Mouse (Mus musculus) heart, postnatal 0 days (tissue): ENCODE results near the gene Eif3c. TPM values are rescaled to one million over a fixed set of nuclear protein-coding genes. Genes with fewer than 3 reads are reported as not detected.
A peak's percentile ranks its signal among the peaks of the same experiment; 100 is the strongest.

ENCODE experiments used
- ATAC-seq: fragments of 200-750 bp; cut with Nextera tagmentation; 2 replicates; pipeline ENCODE4 v1.8.0; 2017; ENCODE audit warnings: low read depth, moderate number of reproducible peaks, moderate library complexity; ENCODE audit not compliant: insufficient read depth
- DNase-seq: peaks from one replicate; pipeline ENCODE4 v3.0.0-alpha.2; 2016; ENCODE audit warnings: low spot score
- H3K27ac ChIP-seq: fragments of 300-500 bp; sonication (generic); 2 replicates; pipeline ENCODE4 v1.5.1; 2014; ENCODE audit warnings: low read depth, mild to moderate bottlenecking
- H3K27me3 ChIP-seq: fragments of 300-500 bp; sonication (generic); 2 replicates; pipeline ENCODE4 v1.6.1; 2014; ENCODE audit warnings: low read length, mixed read lengths; ENCODE audit not compliant: control insufficient read depth, insufficient read depth
- H3K36me3 ChIP-seq: fragments of 300-500 bp; sonication (generic); replicated peaks from 2 replicates; pipeline ENCODE4 v1.6.1; 2014; ENCODE audit warnings: low read length, mixed read lengths; ENCODE audit not compliant: control insufficient read depth, insufficient read depth
- H3K4me1 ChIP-seq: fragments of 300-500 bp; sonication (generic); 2 replicates; pipeline ENCODE4 v1.6.1; 2014; ENCODE audit warnings: antibody characterized with exemption; ENCODE audit not compliant: control insufficient read depth, insufficient read depth
- H3K4me2 ChIP-seq: fragments of 300-500 bp; sonication (generic); 2 replicates; pipeline ENCODE4 v1.6.1; 2014; ENCODE audit warnings: low read depth, mild to moderate bottlenecking, low read length, moderate library complexity
- H3K4me3 ChIP-seq: fragments of 300-500 bp; sonication (generic); 2 replicates; pipeline ENCODE4 v1.5.1; 2014; ENCODE audit warnings: low read depth, low read length
- H3K9ac ChIP-seq: fragments of 300-500 bp; sonication (generic); replicated peaks from 2 replicates; pipeline ENCODE4 v1.6.1; 2014; ENCODE audit warnings: low read depth, low read length, mixed read lengths
- H3K9me3 ChIP-seq: fragments of 300-500 bp; sonication (generic); replicated peaks from 2 replicates; pipeline ENCODE4 v1.6.1; 2016; ENCODE audit warnings: low read length; ENCODE audit not compliant: control insufficient read depth
- CTCF ChIP-seq: IDR thresholded peaks from 2 replicates; pipeline ENCODE4 v1.5.1; 2016; ENCODE audit warnings: antibody characterized with exemption, control low read depth, low read depth
- EP300 ChIP-seq: IDR thresholded peaks from 2 replicates; pipeline ENCODE4 v1.6.1; 2016; ENCODE audit warnings: antibody characterized with exemption, low read depth
- WGBS: fragments of 180-500 bp; shearing (Covaris S2); extraction: QIAGEN DNeasy Blood & Tissue Kit; methylation state at CpG from one replicate; pipeline ENCODE4 v1.1.7; 2014; 5-methylcytosine and 5-hydroxymethylcytosine counted together
- polyA plus RNA-seq: library from polyadenylated mRNA; unstranded; fragments of >200 nt; fragmentation: Nextera tagmentation; extraction: Ambion mirVana; gene quantifications from 2 replicates; pipeline ENCODE4 v1.2.1, GENCODE M21; 2015
- total RNA-seq: library from RNA; depleted of rRNA; stranded (reverse); fragments of >200 nt; gene quantifications from 2 replicates; pipeline ENCODE4 v1.2.3, GENCODE M21; 2014; ENCODE audit warnings: low replicate concordance

Gene Eif3c
- total and polyA plus RNA-seq, 2 experiments from 2014 or later: 103 to 114 TPM

- no peaks in the 10 kb centered on the region for H3K36me3 ChIP-seq
- no peak for DNase-seq
- H3K27me3 ChIP-seq: no peaks in the 10 kb centered on the region
- H3K9ac ChIP-seq: no peak overlapping the region
- no peaks in the 10 kb centered on the region for H3K9me3 ChIP-seq
- no peak overlapping the region for H3K27ac ChIP-seq
- no peak overlapping the region for H3K4me3 ChIP-seq
- no peak for ATAC-seq
- WGBS: 34% methylated on average over 8 of the region's 8 CpGs
- no peak for TF ChIP-seq EP300
- no peak for TF ChIP-seq CTCF
- peaks cover 9% of the 10 kb centered on the region; the same call in 1 of the 2 replicates for H3K4me1 ChIP-seq
- H3K4me2 ChIP-seq: no peak overlapping the region
Observed at GRCm38 (mm10) chr7:126586839-126587238, 20.6 kb upstream of the Eif3c start.

DNA sequence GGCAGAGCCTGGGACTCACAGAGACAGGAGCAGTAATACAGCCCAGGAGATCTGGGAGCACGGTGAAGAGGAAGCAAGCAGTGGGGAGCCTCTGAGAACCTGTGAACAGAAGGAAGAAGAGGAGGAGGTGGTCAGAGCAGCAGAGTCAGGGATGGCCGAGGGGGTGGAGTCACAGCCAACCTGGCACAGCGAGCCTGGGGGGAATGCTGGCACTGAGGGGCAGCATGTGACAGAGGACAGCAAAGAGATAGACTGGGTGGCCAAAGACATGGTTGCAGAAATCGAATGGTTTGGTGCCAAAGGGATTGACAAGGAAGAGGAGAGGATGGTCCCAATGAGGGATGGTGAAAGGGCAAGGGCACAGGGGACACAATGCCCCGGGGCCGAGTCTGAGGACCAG lies 19.5 kb upstream of the Eif3c start, which contains the start of gene Cln3:
Cln3 (minus strand) TSS at position 101 of the 400 bp plus-strand sequence.
- no peaks in the 10 kb centered on the region for H3K9me3 ChIP-seq
- DNase-seq: no peak
- no peak within 1 kb of the TSS for H3K4me2 ChIP-seq
- ATAC-seq: no peak
- no peak within 1 kb of the TSS for H3K4me3 ChIP-seq
- peaks cover 9% of the 10 kb centered on the region; the same call in 1 of the 2 replicates for H3K4me1 ChIP-seq
- no peak within 1 kb of the TSS for H3K9ac ChIP-seq
- TF ChIP-seq CTCF: no peak
- TF ChIP-seq EP300: no peak
- WGBS: 64% methylated on average over 6 of the region's 6 CpGs
- H3K36me3 ChIP-seq: no peaks in the 10 kb centered on the region
- H3K27me3 ChIP-seq: no peaks in the 10 kb centered on the region
- H3K27ac ChIP-seq: no peak within 1 kb of the TSS

- Histone ChIP-seq H3K4me2 (peak within 1 kb of the TSS; percentile 86), H3K27ac (no peak within 1 kb of the TSS), H3K4me1 (peaks cover 9% of the 10 kb centered on the region; the same call in 1 of the 2 replicates), H3K9me3 (no peaks in the 10 kb centered on the region), H3K9ac (no peak within 1 kb of the TSS), H3K27me3 (no peaks in the 10 kb centered on the region), H3K36me3 (0 out of 2 replicates have a peak, but pooled peaks cover 5% of the 10 kb centered on the region), H3K4me3 (peak within 1 kb of the TSS; percentile 67)
- ATAC-seq (no peak), DNase-seq (no peak)
- 72% methylated on average over 8 of the region's 8 CpGs for WGBS
- TF ChIP-seq CTCF (no peak), EP300 (no peak)
Observed at GRCm38 (mm10) chr7:126584506-126584977, 18.3 kb upstream of the Eif3c start, which contains the start of gene Apobr. Apobr (plus strand) TSS chr7:126584942.

DNA sequence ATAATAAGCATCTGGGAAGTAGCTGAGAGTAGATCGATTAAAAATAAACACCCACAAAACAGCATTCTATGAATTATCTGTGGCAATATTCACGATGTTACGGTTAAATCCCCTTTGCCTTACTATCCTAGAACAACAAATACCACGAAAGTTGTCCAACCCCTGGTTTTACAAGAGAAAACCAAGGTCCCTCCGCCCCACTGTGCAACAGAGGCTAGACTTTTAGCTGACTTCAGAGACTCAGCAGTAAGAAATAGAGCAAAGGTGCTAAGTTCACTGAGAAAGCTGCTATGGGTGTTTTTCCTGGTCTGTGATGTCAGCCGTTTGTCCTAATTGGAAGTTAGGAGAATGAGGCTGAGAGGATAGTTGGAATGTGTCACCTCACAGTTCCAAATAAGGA lies 17.6 kb upstream of the Eif3c start:
- no peak for TF ChIP-seq CTCF
- TF ChIP-seq EP300: no peak
- Histone ChIP-seq H3K9ac (no peak overlapping the region), H3K36me3 (peaks cover 6% of the 10 kb centered on the region; the same call in 1 of the 2 replicates), H3K27ac (no peak overlapping the region), H3K27me3 (no peaks in the 10 kb centered on the region), H3K4me3 (peak overlapping the region; percentile 67), H3K9me3 (no peaks in the 10 kb centered on the region), H3K4me1 (peaks cover 9% of the 10 kb centered on the region; the same call in 1 of the 2 replicates), H3K4me2 (peak overlapping the region; percentile 86)
- ATAC-seq (no peak), DNase-seq (peak; percentile 13)
- 49% methylated on average over 6 of the region's 6 CpGs for WGBS

DNA sequence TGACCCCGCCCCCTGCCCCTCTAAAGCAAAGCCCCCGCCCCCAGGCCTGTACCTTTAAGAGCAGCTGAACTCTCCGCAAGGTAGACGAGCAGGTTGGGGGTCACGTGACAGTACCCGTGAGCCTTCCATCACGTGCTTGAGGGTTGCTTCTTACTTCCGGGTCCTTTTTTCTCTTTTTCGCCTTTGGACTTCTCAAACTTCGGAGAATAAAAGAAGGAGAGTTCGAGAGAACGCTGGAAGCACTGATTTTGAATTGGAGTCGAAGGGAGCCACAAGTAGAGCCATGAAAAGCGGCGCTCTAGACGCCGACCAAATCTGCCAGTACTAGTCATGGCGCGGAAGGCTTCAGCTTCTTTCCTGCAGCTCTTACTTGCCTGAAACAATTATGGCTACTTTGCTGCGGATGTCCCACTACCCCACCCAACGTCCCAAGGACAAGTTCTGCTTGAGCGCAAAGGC lies 17.1 kb upstream of the Eif3c start:
- H3K27ac ChIP-seq: peak overlapping the region; percentile 82
- no peaks in the 10 kb centered on the region for H3K27me3 ChIP-seq
- TF ChIP-seq EP300 (no peak), CTCF (no peak)
- peaks cover 11% of the 10 kb centered on the region; the same call in 1 of the 2 replicates for H3K36me3 ChIP-seq
- peaks cover 9% of the 10 kb centered on the region; the same call in 1 of the 2 replicates for H3K4me1 ChIP-seq
- peak overlapping the region; percentile 58 for H3K9ac ChIP-seq
- H3K4me2 ChIP-seq: peak overlapping the region; percentile 86
- peak; percentile 87 for DNase-seq
- ATAC-seq: peak; percentile 84
- 1% methylated on average over 22 of the region's 22 CpGs for WGBS
- H3K4me3 ChIP-seq: peak overlapping the region; percentile 67
- no peaks in the 10 kb centered on the region for H3K9me3 ChIP-seq
